Mouse (Mus musculus) forebrain, embryonic 15.5 days (tissue): ENCODE data around the gene Raver2. TPM values are rescaled to one million over a fixed set of nuclear protein-coding genes. Genes with fewer than 3 reads are reported as not detected.

Experiments used
- ATAC-seq: fragments of 200-750 bp; cut with Nextera tagmentation; replicated peaks from 2 replicates; pipeline ENCODE4 v1.8.0; 2017; ENCODE audit warnings: mild to moderate bottlenecking, moderate TSS enrichment, moderate library complexity
- H3K27ac ChIP-seq: fragments of 300-500 bp; sonication (generic); replicated peaks from 2 replicates; pipeline ENCODE4 v1.5.1; 2015; ENCODE audit warnings: mild to moderate bottlenecking, inconsistent platforms
- H3K27me3 ChIP-seq: fragments of 300-500 bp; sonication (generic); 2 replicates; pipeline ENCODE4 v1.6.1; 2015; ENCODE audit warnings: inconsistent platforms
- H3K36me3 ChIP-seq: fragments of 300-500 bp; sonication (generic); 2 replicates; pipeline ENCODE4 v1.6.1; 2015; ENCODE audit warnings: mild to moderate bottlenecking, inconsistent platforms
- H3K4me1 ChIP-seq: fragments of 300-500 bp; sonication (generic); 2 replicates; pipeline ENCODE4 v1.6.1; 2015; ENCODE audit warnings: inconsistent platforms
- H3K4me2 ChIP-seq: fragments of 300-500 bp; sonication (generic); replicated peaks from 2 replicates; pipeline ENCODE4 v1.6.1; 2015; ENCODE audit warnings: mild to moderate bottlenecking, inconsistent platforms
- H3K4me3 ChIP-seq: fragments of 300-500 bp; sonication (generic); 2 replicates; pipeline ENCODE4 v1.5.1; 2015; ENCODE audit warnings: mild to moderate bottlenecking, inconsistent platforms
- H3K9ac ChIP-seq: fragments of 300-500 bp; sonication (generic); replicated peaks from 2 replicates; pipeline ENCODE4 v1.6.1; 2015; ENCODE audit warnings: mild to moderate bottlenecking, inconsistent platforms
- H3K9me3 ChIP-seq: fragments of 300-500 bp; sonication (generic); 2 replicates; pipeline ENCODE4 v1.6.1; 2016; ENCODE audit warnings: inconsistent platforms
- WGBS: fragments of 180-500 bp; shearing (Covaris S2); methylation state at CpG from one replicate; pipeline ENCODE4 v1.1.7; 2015; ENCODE audit warnings: mixed read lengths; 5-methylcytosine and 5-hydroxymethylcytosine counted together
- polyA plus RNA-seq: library from polyadenylated mRNA; unstranded; fragments of >200 nt; fragmentation: Nextera tagmentation; extraction: Ambion mirVana; gene quantifications from 2 replicates; pipeline ENCODE4 v1.2.1, GENCODE M21; 2015

The Raver2 gene
- polyA plus RNA-seq, 1 experiment from 2014 or later, result 4.9 TPM

- H3K4me2 ChIP-seq, result no peak overlapping the region
- no peak overlapping the region for H3K9ac ChIP-seq
- no peak for ATAC-seq
- no peak overlapping the region for H3K27ac ChIP-seq
- H3K36me3 ChIP-seq, result 0 out of 2 replicates have a peak, but pooled peaks cover 3% of the 10 kb centered on the region
- WGBS, result 72% methylated on average over 6 of the region's 6 CpGs
- H3K4me3 ChIP-seq, result no peak overlapping the region
- no peaks in the 10 kb centered on the region for H3K9me3 ChIP-seq
- H3K27me3 ChIP-seq, result no peaks in the 10 kb centered on the region
- no peaks in the 10 kb centered on the region for H3K4me1 ChIP-seq
Observed at GRCm38 (mm10) chr4:101179836-101180235, 111.1 kb downstream of the Raver2 start.

GRCm38 (mm10) chr4:101180681-101181080 lies 111.9 kb downstream of the Raver2 start:
- no peaks in the 10 kb centered on the region for H3K4me1 ChIP-seq
- WGBS, result 52% methylated on average over 5 of the region's 5 CpGs
- H3K4me3 ChIP-seq, result no peak overlapping the region
- H3K27me3 ChIP-seq, result no peaks in the 10 kb centered on the region
- H3K9ac ChIP-seq, result no peak overlapping the region
- no peaks in the 10 kb centered on the region for H3K9me3 ChIP-seq
- no peak overlapping the region for H3K4me2 ChIP-seq
- no peak for ATAC-seq
- H3K36me3 ChIP-seq, result 0 out of 2 replicates have a peak, but pooled peaks cover 3% of the 10 kb centered on the region
- no peak overlapping the region for H3K27ac ChIP-seq

GRCm38 (mm10) chr4:101182603-101183011 lies 113.8 kb downstream of the Raver2 start:
- WGBS, result 71% methylated on average over 9 of the region's 9 CpGs
- ATAC-seq, result no peak

GRCm38 (mm10) chr4:101185216-101185615 lies 116.4 kb downstream of the Raver2 start:
- Histone ChIP-seq H3K4me1 (no peaks in the 10 kb centered on the region), H3K4me2 (no peak overlapping the region), H3K36me3 (no peaks in the 10 kb centered on the region), H3K9ac (no peak overlapping the region), H3K27ac (no peak overlapping the region), H3K9me3 (no peaks in the 10 kb centered on the region), H3K27me3 (no peaks in the 10 kb centered on the region), H3K4me3 (no peak overlapping the region)
- no peak for ATAC-seq
- 75% methylated on average over 3 of the region's 3 CpGs for WGBS

More at GRCm38 (mm10) chr4:101182603-101183011, 113.8 kb downstream of the Raver2 start:
- no peaks in the 10 kb centered on the region for H3K27me3 ChIP-seq
- H3K4me3 ChIP-seq, result no peak overlapping the region
- no peak overlapping the region for H3K27ac ChIP-seq
- H3K9me3 ChIP-seq, result no peaks in the 10 kb centered on the region
- no peaks in the 10 kb centered on the region for H3K4me1 ChIP-seq
- no peak overlapping the region for H3K9ac ChIP-seq
- H3K4me2 ChIP-seq, result no peak overlapping the region
- H3K36me3 ChIP-seq, result 0 out of 2 replicates have a peak, but pooled peaks cover 3% of the 10 kb centered on the region

GRCm38 (mm10) chr4:101186591-101186990 lies 117.8 kb downstream of the Raver2 start:
- ATAC-seq, result no peak
- 84% methylated on average over 5 of the region's 5 CpGs for WGBS
- Histone ChIP-seq H3K9me3 (no peaks in the 10 kb centered on the region), H3K27ac (no peak overlapping the region), H3K36me3 (no peaks in the 10 kb centered on the region), H3K4me2 (no peak overlapping the region), H3K4me3 (no peak overlapping the region), H3K9ac (no peak overlapping the region), H3K27me3 (no peaks in the 10 kb centered on the region), H3K4me1 (no peaks in the 10 kb centered on the region)

- no peak overlapping the region for H3K9ac ChIP-seq
- ATAC-seq, result no peak
- H3K4me1 ChIP-seq, result no peaks in the 10 kb centered on the region
- no peaks in the 10 kb centered on the region for H3K9me3 ChIP-seq
- H3K27ac ChIP-seq, result no peak overlapping the region
- no peak overlapping the region for H3K4me2 ChIP-seq
- no peaks in the 10 kb centered on the region for H3K27me3 ChIP-seq
- no peak overlapping the region for H3K4me3 ChIP-seq
- no peaks in the 10 kb centered on the region for H3K36me3 ChIP-seq
- 85% methylated on average over 4 of the region's 4 CpGs for WGBS
Observed at GRCm38 (mm10) chr4:101187381-101187780, 118.6 kb downstream of the Raver2 start.

GRCm38 (mm10) chr4:101192241-101192976 lies 123.6 kb downstream of the Raver2 start:
- H3K4me3 ChIP-seq, result no peak overlapping the region

GRCm38 (mm10) chr4:101194170-101194569 lies 125.4 kb downstream of the Raver2 start:
- 83% methylated on average over 1 of the region's 1 CpGs for WGBS
- Histone ChIP-seq H3K9me3 (no peaks in the 10 kb centered on the region), H3K4me3 (no peak overlapping the region), H3K9ac (no peak overlapping the region), H3K4me1 (peaks cover 13% of the 10 kb centered on the region), H3K27me3 (no peaks in the 10 kb centered on the region), H3K4me2 (no peak overlapping the region), H3K27ac (no peak overlapping the region), H3K36me3 (no peaks in the 10 kb centered on the region)
- no peak for ATAC-seq

More at GRCm38 (mm10) chr4:101192241-101192976, 123.6 kb downstream of the Raver2 start:
- H3K36me3 ChIP-seq, result no peaks in the 10 kb centered on the region
- no peak overlapping the region for H3K27ac ChIP-seq
- no peak for ATAC-seq
- no peaks in the 10 kb centered on the region for H3K4me1 ChIP-seq
- WGBS, result 91% methylated on average over 5 of the region's 5 CpGs
- no peak overlapping the region for H3K4me2 ChIP-seq
- H3K9ac ChIP-seq, result no peak overlapping the region
- no peaks in the 10 kb centered on the region for H3K9me3 ChIP-seq
- H3K27me3 ChIP-seq, result no peaks in the 10 kb centered on the region

- Histone ChIP-seq H3K9me3 (no peaks in the 10 kb centered on the region), H3K36me3 (no peaks in the 10 kb centered on the region), H3K27me3 (no peaks in the 10 kb centered on the region), H3K27ac (no peak overlapping the region), H3K9ac (no peak overlapping the region), H3K4me2 (no peak overlapping the region), H3K4me1 (peaks cover 13% of the 10 kb centered on the region), H3K4me3 (no peak overlapping the region)
- 84% methylated on average over 2 of the region's 2 CpGs for WGBS
- no peak for ATAC-seq
Observed at GRCm38 (mm10) chr4:101196407-101196806, 127.6 kb downstream of the Raver2 start.

- Histone ChIP-seq H3K36me3 (no peaks in the 10 kb centered on the region), H3K27ac (no peak overlapping the region), H3K4me2 (no peak overlapping the region), H3K4me1 (peaks cover 13% of the 10 kb centered on the region), H3K4me3 (no peak overlapping the region), H3K9me3 (no peaks in the 10 kb centered on the region), H3K9ac (no peak overlapping the region), H3K27me3 (no peaks in the 10 kb centered on the region)
- WGBS, result 46% methylated on average over 9 of the region's 9 CpGs
- no peak; the same call in 1 of the 2 replicates for ATAC-seq
Observed at GRCm38 (mm10) chr4:101197421-101198170, 128.8 kb downstream of the Raver2 start.

GRCm38 (mm10) chr4:101198333-101198732 lies 129.6 kb downstream of the Raver2 start:
- H3K4me3 ChIP-seq, result no peak overlapping the region
- H3K9ac ChIP-seq, result no peak overlapping the region
- no peak overlapping the region for H3K4me2 ChIP-seq
- WGBS, result 55% methylated on average over 2 of the region's 2 CpGs
- peaks cover 13% of the 10 kb centered on the region for H3K4me1 ChIP-seq
- no peaks in the 10 kb centered on the region for H3K27me3 ChIP-seq
- no peaks in the 10 kb centered on the region for H3K9me3 ChIP-seq
- H3K27ac ChIP-seq, result no peak overlapping the region
- no peak for ATAC-seq
- no peaks in the 10 kb centered on the region for H3K36me3 ChIP-seq

GRCm38 (mm10) chr4:101199433-101200081 lies 130.8 kb downstream of the Raver2 start:
- Histone ChIP-seq H3K9me3 (no peaks in the 10 kb centered on the region), H3K4me1 (peaks cover 13% of the 10 kb centered on the region), H3K4me3 (no peak overlapping the region), H3K27ac (no peak overlapping the region), H3K4me2 (no peak overlapping the region), H3K27me3 (no peaks in the 10 kb centered on the region), H3K36me3 (no peaks in the 10 kb centered on the region), H3K9ac (no peak overlapping the region)
- WGBS, result 92% methylated on average over 8 of the region's 8 CpGs
- no peak for ATAC-seq
